Mouse (Mus musculus) forebrain, embryonic 13.5 days (tissue): ENCODE results near the gene Gm49395. TPM values are rescaled to one million over a fixed set of nuclear protein-coding genes. Genes with fewer than 3 reads are reported as not detected.

ENCODE experiments used
- ATAC-seq: fragments of 200-750 bp; cut with Nextera tagmentation; 2 replicates; pipeline ENCODE4 v1.8.0; 2017
- H3K27ac ChIP-seq: fragments of 300-500 bp; sonication (generic); 2 replicates; pipeline ENCODE4 v1.5.1; 2015; ENCODE audit warnings: inconsistent platforms, mild to moderate bottlenecking, moderate library complexity
- H3K27me3 ChIP-seq: fragments of 300-500 bp; sonication (generic); 2 replicates; pipeline ENCODE4 v1.6.1; 2015; ENCODE audit warnings: mild to moderate bottlenecking, inconsistent platforms
- H3K36me3 ChIP-seq: fragments of 300-500 bp; sonication (generic); 2 replicates; pipeline ENCODE4 v1.6.1; 2015; ENCODE audit warnings: mild to moderate bottlenecking, inconsistent platforms; ENCODE audit not compliant: poor library complexity, severe bottlenecking
- H3K4me1 ChIP-seq: fragments of 300-500 bp; sonication (generic); 2 replicates; pipeline ENCODE4 v1.6.1; 2015; ENCODE audit warnings: inconsistent platforms
- H3K4me2 ChIP-seq: fragments of 300-500 bp; sonication (generic); 2 replicates; pipeline ENCODE4 v1.6.1; 2015; ENCODE audit warnings: inconsistent platforms, mild to moderate bottlenecking, moderate library complexity
- H3K4me3 ChIP-seq: fragments of 300-500 bp; sonication (generic); 2 replicates; pipeline ENCODE4 v1.5.1; 2015; ENCODE audit warnings: mild to moderate bottlenecking, inconsistent platforms
- H3K9ac ChIP-seq: fragments of 300-500 bp; sonication (generic); 2 replicates; pipeline ENCODE4 v1.6.1; 2015; ENCODE audit warnings: mild to moderate bottlenecking, inconsistent platforms
- H3K9me3 ChIP-seq: fragments of 300-500 bp; sonication (generic); replicated peaks from 2 replicates; pipeline ENCODE4 v1.6.1; 2016; ENCODE audit warnings: inconsistent platforms
- WGBS: fragments of 180-500 bp; shearing (Covaris S2); methylation state at CpG from one replicate; pipeline ENCODE4 v1.1.7; 2015; 5-methylcytosine and 5-hydroxymethylcytosine counted together
- polyA plus RNA-seq: library from polyadenylated mRNA; unstranded; fragments of >200 nt; fragmentation: Nextera tagmentation; extraction: Ambion mirVana; gene quantifications from 2 replicates; pipeline ENCODE4 v1.2.1, GENCODE M21; 2015

Gm49395 gene
- polyA plus RNA-seq, 1 experiment from 2014 or later = 2.7 TPM

DNA sequence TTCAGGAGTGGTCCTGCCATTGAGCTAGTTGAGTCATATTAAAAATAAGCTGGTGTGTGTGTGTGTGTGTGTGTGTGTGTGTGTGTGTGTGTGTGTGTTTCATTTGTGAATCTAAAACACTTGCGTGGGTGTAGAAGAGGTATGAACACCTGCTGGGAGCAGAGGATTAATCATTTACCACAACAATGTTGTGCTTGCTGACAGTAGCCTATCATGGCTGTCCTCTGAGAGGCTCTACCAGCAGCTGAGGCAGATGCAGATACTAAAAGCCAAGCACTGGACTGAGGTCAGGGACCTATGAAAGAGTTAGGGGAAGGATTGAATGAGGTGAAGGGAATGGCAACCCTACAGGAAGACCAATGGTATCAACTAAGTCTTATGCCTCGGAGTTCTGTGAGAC, 68.6 kb downstream of the Gm49395 start:
- Histone ChIP-seq H3K4me3 (no peak overlapping the region), H3K27ac (no peak overlapping the region), H3K36me3 (no peaks in the 10 kb centered on the region), H3K27me3 (no peaks in the 10 kb centered on the region), H3K4me2 (no peak overlapping the region), H3K4me1 (no peaks in the 10 kb centered on the region), H3K9ac (no peak overlapping the region), H3K9me3 (no peaks in the 10 kb centered on the region)
- ATAC-seq = no peak
- WGBS = 81% methylated on average over 2 of the region's 2 CpGs

DNA sequence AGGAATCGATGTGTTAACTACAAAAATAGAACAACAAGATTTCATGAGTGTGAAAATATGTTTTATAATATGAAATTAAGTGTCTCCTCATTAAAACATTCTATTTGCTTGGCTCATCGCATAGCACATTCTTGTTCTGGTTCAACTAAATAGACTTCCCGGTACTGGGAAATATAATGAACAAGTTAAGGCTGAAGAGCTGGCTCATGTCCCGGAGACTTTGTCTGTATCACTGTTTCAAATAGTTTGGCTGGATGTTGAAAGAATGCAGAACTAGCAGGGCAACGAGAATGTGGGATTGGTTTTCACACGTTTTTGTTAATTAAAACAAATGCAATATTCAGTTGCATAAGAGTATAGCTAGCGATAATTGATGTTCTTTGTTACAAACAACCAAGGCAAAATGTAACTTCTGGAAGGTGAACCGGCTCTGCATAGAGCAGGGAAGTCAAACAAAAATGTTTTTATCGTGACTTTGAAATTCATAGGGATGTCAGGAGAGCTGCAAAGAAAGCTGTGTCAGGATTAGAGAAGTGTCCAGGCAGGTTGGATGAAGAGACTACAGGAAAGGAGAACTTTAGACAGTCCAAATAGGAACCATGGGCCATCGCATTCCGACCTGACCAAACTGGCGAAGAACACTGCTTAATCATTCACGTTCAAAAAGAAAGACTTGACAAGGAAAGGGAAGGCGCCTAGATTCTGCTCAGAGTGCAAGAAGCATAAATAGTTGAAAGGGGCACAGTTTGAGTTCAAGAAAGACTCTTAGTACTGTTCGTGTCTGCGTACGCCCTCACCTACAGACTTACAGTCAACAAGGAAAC, 70.3 kb downstream of the Gm49395 start:
- Histone ChIP-seq H3K36me3 (no peaks in the 10 kb centered on the region), H3K4me2 (no peak overlapping the region), H3K4me1 (no peaks in the 10 kb centered on the region), H3K4me3 (no peak overlapping the region), H3K27me3 (no peaks in the 10 kb centered on the region), H3K9ac (no peak overlapping the region), H3K27ac (no peak overlapping the region), H3K9me3 (no peaks in the 10 kb centered on the region)
- WGBS = 78% methylated on average over 17 of the region's 17 CpGs
- no peak for ATAC-seq

DNA sequence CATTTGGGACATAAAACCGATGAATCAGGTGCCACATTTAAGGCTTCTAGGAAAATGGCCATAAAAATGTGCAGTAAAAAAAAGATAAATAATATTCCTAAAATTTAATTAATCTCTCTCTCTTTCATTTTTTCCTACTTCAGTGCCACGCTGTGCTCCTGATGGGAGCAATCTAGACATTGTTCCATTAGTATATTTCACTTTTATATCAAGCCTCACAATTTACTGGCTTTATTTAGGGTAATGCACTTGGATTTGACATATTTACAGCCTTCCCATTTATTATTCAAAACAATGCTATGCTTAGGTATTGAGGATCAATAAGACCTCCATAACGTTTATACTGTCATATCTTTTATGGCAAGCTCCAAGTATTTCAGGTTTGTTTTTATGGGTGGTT, 76.3 kb downstream of the Gm49395 start:
- H3K9ac ChIP-seq = no peak overlapping the region
- no peak overlapping the region for H3K27ac ChIP-seq
- ATAC-seq = no peak
- no peaks in the 10 kb centered on the region for H3K4me1 ChIP-seq
- no peaks in the 10 kb centered on the region for H3K9me3 ChIP-seq
- H3K4me3 ChIP-seq = no peak overlapping the region
- H3K4me2 ChIP-seq = no peak overlapping the region
- no peaks in the 10 kb centered on the region for H3K27me3 ChIP-seq
- H3K36me3 ChIP-seq = no peaks in the 10 kb centered on the region
- WGBS = 87% methylated on average over 3 of the region's 3 CpGs

- Histone ChIP-seq H3K4me3 (no peak overlapping the region), H3K9ac (no peak overlapping the region), H3K4me2 (no peak overlapping the region), H3K27ac (no peak overlapping the region), H3K36me3 (no peaks in the 10 kb centered on the region), H3K4me1 (no peaks in the 10 kb centered on the region), H3K9me3 (no peaks in the 10 kb centered on the region), H3K27me3 (no peaks in the 10 kb centered on the region)
- 94% methylated on average over 6 of the region's 6 CpGs for WGBS
- no peak for ATAC-seq
These were observed 79.5 kb downstream of the Gm49395 start for GRCm38 (mm10) chr13:115022117-115022787.

DNA sequence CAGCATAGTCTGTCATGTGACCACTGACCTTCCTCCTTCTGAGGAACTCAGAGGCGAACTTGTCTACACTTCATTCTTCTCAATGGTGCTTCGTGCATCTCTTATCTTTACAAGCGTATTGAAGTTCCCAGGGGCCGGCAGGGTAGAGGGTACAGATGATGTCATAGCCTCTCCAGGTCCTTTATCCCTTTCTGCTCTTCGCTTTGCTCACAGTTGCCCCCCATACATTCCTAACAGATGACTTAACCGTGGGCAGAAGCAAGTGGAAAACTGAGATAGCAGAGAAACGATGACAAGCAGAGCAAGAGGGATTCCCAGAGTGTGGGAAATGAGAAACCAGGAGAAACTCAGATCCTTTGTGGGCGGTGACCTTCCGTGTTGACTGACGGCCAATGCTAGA, 80.3 kb downstream of the Gm49395 start:
- ATAC-seq = no peak
- Histone ChIP-seq H3K4me2 (no peak overlapping the region), H3K36me3 (no peaks in the 10 kb centered on the region), H3K4me1 (no peaks in the 10 kb centered on the region), H3K9me3 (no peaks in the 10 kb centered on the region), H3K27ac (no peak overlapping the region), H3K4me3 (no peak overlapping the region), H3K9ac (no peak overlapping the region), H3K27me3 (no peaks in the 10 kb centered on the region)
- 79% methylated on average over 10 of the region's 10 CpGs for WGBS

GRCm38 (mm10) chr13:115020727-115021126, 81.0 kb downstream of the Gm49395 start:
- Histone ChIP-seq H3K4me2 (no peak overlapping the region), H3K9me3 (no peaks in the 10 kb centered on the region), H3K36me3 (no peaks in the 10 kb centered on the region), H3K27me3 (no peaks in the 10 kb centered on the region), H3K27ac (no peak overlapping the region), H3K4me3 (no peak overlapping the region), H3K9ac (no peak overlapping the region), H3K4me1 (no peaks in the 10 kb centered on the region)
- 90% methylated on average over 4 of the region's 4 CpGs for WGBS
- ATAC-seq = no peak

DNA sequence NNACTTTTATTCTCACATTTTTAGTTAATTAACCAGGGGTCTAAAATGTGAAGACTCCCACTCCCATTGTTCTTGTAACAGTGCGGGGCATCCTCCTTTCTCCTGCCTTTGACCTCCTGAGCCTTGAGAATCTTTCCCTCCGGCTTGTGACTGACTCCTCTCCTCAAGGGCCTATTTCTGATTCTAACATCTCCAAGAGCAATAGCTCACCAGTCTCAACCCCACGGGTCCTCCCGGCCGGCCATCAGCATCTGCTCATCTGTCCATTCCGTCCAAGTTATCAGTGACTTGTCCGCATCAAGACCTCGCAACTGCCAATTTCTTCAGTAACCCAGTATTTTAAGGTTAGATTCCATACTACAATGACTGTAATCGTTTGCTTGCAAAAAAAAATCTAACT, 84.2 kb downstream of the Gm49395 start:
- WGBS = 91% methylated on average over 9 of the region's 9 CpGs
- Histone ChIP-seq H3K4me2 (no peak overlapping the region), H3K27ac (no peak overlapping the region), H3K36me3 (no peaks in the 10 kb centered on the region), H3K4me1 (no peaks in the 10 kb centered on the region), H3K27me3 (no peaks in the 10 kb centered on the region), H3K9me3 (no peaks in the 10 kb centered on the region), H3K4me3 (no peak overlapping the region), H3K9ac (no peak overlapping the region)
- no peak for ATAC-seq

DNA sequence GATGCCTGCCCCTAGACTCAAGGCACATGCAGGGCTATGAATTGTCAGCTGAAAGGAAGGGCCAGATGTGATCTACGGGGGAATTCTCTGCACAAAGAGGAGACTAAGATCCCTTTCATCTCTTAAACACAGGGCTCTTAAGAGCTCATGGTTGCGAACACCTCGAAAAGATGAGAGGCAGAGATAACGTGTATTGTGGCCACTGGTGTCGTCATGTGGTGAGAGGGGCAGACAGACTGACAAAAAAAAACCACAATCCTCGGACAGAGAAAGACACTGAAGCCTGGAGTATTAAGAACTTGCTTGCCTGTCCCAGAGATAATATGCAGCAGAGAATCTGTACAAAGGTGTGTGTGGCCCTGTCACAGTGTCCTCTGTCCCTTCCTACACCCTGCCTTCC, 90.2 kb downstream of the Gm49395 start:
- H3K9me3 ChIP-seq = no peaks in the 10 kb centered on the region
- H3K4me2 ChIP-seq = no peak overlapping the region
- peaks cover under 1% of the 10 kb centered on the region; the same call in 1 of the 2 replicates for H3K4me1 ChIP-seq
- H3K4me3 ChIP-seq = no peak overlapping the region
- WGBS = 61% methylated on average over 6 of the region's 6 CpGs
- no peaks in the 10 kb centered on the region for H3K27me3 ChIP-seq
- ATAC-seq = no peak
- H3K27ac ChIP-seq = no peak overlapping the region
- no peak overlapping the region for H3K9ac ChIP-seq
- no peaks in the 10 kb centered on the region for H3K36me3 ChIP-seq

GRCm38 (mm10) chr13:115006213-115006835, 95.4 kb downstream of the Gm49395 start:
- Histone ChIP-seq H3K4me3 (no peak overlapping the region), H3K36me3 (no peaks in the 10 kb centered on the region), H3K27ac (no peak overlapping the region), H3K9ac (no peak overlapping the region), H3K4me1 (peaks cover 8% of the 10 kb centered on the region; the same call in 1 of the 2 replicates), H3K4me2 (no peak overlapping the region), H3K27me3 (no peaks in the 10 kb centered on the region), H3K9me3 (no peaks in the 10 kb centered on the region)
- ATAC-seq = peak; percentile 30; the same call in 1 of the 2 replicates
- 33% methylated on average over 9 of the region's 9 CpGs for WGBS

DNA sequence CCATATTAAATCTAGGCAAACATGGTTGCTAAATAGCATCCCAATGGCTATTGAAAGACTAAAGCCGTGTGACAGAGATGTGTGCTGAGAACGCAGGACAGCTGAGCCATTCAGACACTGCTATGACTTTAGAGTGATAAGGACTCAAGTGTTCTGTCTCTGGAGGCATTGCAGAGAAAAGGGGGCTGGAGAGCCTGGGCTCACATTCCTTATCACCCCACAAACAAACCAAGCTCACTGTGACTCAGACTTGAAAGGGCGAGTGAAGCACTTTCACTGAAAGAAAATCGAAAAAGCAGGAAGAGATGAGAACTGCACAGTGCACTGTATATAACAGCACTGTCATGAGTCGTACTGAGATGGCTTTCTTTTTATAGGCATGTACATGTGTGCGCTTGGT, 96.4 kb downstream of the Gm49395 start:
- no peak overlapping the region for H3K27ac ChIP-seq
- no peaks in the 10 kb centered on the region for H3K27me3 ChIP-seq
- no peak for ATAC-seq
- 80% methylated on average over 6 of the region's 6 CpGs for WGBS
- H3K4me3 ChIP-seq = no peak overlapping the region
- H3K9me3 ChIP-seq = no peaks in the 10 kb centered on the region
- H3K4me1 ChIP-seq = peaks cover 8% of the 10 kb centered on the region; the same call in 1 of the 2 replicates
- no peak overlapping the region for H3K9ac ChIP-seq
- H3K4me2 ChIP-seq = no peak overlapping the region
- H3K36me3 ChIP-seq = no peaks in the 10 kb centered on the region

DNA sequence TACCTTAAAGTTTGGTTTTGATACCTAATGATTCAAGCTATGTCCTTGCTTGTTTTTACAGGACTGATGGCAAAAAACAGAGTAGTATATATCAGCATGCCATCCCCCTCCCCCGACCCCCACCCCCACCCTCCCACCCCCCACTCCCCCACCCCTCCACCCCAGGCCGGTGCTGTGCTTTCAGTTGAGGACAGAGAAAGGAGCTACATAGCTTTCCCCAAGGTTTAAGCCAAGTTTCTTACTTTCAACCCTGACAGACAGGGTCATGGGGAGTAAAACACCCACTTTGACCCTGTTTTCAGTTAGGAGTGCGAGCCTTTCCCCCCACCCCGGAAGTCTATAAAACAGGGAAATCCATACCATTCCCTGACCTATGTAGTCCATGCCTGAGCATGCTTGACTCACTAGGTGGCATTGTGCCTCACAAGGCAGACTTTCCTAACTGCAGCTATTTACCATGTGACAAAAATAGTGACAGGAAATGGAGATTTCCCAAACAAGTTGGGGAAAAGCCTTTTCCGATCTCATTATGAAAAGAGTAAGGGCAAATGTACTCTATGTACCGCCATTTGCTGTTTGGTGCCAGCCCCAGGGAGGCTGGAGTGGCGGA, 98.2 kb downstream of the Gm49395 start:
- H3K4me1 ChIP-seq = peaks cover 8% of the 10 kb centered on the region; the same call in 1 of the 2 replicates
- H3K9me3 ChIP-seq = no peaks in the 10 kb centered on the region
- H3K36me3 ChIP-seq = no peaks in the 10 kb centered on the region
- H3K27me3 ChIP-seq = no peaks in the 10 kb centered on the region
- no peak overlapping the region for H3K27ac ChIP-seq
- H3K4me2 ChIP-seq = no peak overlapping the region
- 59% methylated on average over 7 of the region's 7 CpGs for WGBS
- H3K9ac ChIP-seq = no peak overlapping the region
- no peak for ATAC-seq
- no peak overlapping the region for H3K4me3 ChIP-seq

DNA sequence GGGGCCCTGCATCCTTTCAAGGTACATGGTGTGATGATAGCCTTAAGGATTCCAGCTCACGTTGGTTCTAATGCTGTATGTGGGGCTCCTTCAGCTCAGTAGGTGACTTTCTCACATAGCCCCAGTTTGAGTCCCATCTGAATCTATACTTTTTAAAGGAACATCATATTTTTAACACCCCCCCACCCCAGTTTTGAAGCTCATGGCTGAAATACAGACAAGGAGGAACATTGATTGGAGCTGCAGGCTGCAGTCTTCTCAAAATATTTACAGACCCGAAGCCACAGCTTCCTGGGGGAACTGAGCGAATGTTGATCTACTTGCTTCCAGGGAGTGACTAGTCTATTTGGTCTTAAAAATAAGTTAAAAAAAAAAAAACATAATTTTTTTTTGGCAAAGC, 98.9 kb downstream of the Gm49395 start:
- Histone ChIP-seq H3K27me3 (no peaks in the 10 kb centered on the region), H3K4me2 (no peak overlapping the region), H3K4me3 (no peak overlapping the region), H3K9me3 (no peaks in the 10 kb centered on the region), H3K36me3 (no peaks in the 10 kb centered on the region), H3K27ac (no peak overlapping the region), H3K9ac (no peak overlapping the region), H3K4me1 (peaks cover 8% of the 10 kb centered on the region; the same call in 1 of the 2 replicates)
- no peak for ATAC-seq
- 91% methylated on average over 3 of the region's 3 CpGs for WGBS
